Mouse (Mus musculus): Measurements from ENCODE around the gene Gimap9. TPM values are rescaled to one million over a fixed set of nuclear protein-coding genes. Genes with fewer than 3 reads are reported as not detected.
"Not testable (repeated sequence)": the region's sequence is repeated elsewhere in the genome, so short reads cannot be mapped to it uniquely, and the experiment has no call there.

Gimap9 gene
- polyA plus RNA-seq, 1 experiment, result 10.4 TPM

GRCm38 (mm10) chr6:48680421-48680820 is 4.5 kb downstream of the Gimap9 start:
- TF ChIP-seq POLR2A (IDR thresholded peaks at IDR 0.05; ENCODE audit: low read depth, low read length) (no peak), CTCF (IDR thresholded peaks at IDR 0.05; ENCODE audit: extremely low read depth, insufficient read depth, insufficient read length, insufficient replicate concordance) (no peak)

DNA sequence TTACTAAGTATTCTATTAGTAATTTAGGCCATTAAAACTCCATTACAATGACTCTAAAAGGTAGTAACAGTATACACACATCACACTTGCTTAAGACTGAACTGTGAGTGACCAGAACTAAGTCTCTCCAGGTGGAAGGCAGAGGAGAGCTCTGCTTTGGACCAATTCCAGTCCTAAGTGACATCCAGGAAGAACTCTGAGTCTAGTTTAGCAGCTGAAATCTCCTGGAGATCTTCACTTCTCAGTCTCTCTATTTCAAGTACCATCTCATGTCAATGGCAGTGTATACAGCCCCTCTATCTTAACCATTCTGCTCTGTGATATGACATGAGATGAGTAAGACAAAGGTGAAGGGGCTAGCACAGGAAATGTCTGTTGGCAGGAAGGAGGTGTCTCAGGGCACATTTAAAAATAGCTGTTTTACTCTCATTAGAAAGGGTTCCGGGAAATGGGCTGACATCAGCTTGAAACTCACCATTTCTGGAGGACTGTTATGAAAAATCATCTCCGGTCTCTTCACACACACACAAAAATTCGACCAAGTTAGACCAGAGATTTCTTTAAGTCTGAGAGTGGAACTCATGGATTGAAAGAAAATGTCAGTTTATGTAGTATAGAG is 5.7 kb downstream of the Gimap9 start:
- H3K27ac ChIP-seq (ENCODE audit: insufficient read depth, low read length), result peak overlapping the region; percentile 83
- no peak for DNase-seq (ENCODE audit: low read depth in 1 of 2, low spot score in 2 of 2)
- TF ChIP-seq POLR2A (IDR thresholded peaks at IDR 0.05; ENCODE audit: low read depth, low read length), result no peak
- TF ChIP-seq CTCF (IDR thresholded peaks at IDR 0.05; ENCODE audit: extremely low read depth, insufficient read depth, insufficient read length, insufficient replicate concordance), result no peak
- peaks cover 3% of the 10 kb centered on the region for H3K36me3 ChIP-seq (ENCODE audit: control insufficient read depth, insufficient read depth, low read length)
- H3K27me3 ChIP-seq (ENCODE audit: control insufficient read depth, insufficient read depth, low read length), result no peaks in the 10 kb centered on the region
- WGBS, result 5% methylated on average over 3 of the region's 3 CpGs
- H3K4me1 ChIP-seq (ENCODE audit: control insufficient read depth, insufficient read depth, insufficient read length), result peaks cover 25% of the 10 kb centered on the region
- H3K4me3 ChIP-seq (ENCODE audit: extremely low read depth, insufficient read depth, insufficient read length), result no peak overlapping the region

More at GRCm38 (mm10) chr6:48680421-48680820, 4.5 kb downstream of the Gimap9 start:
- peak overlapping the region; percentile 66; the same call in 1 of the 2 replicates for H3K27ac ChIP-seq (ENCODE audit: insufficient read depth, low read length)
- peaks cover 3% of the 10 kb centered on the region; the same call in 1 of the 2 replicates for H3K36me3 ChIP-seq (ENCODE audit: control insufficient read depth, insufficient read depth, low read length)
- WGBS, result 43% methylated on average over 5 of the region's 5 CpGs
- no peaks in the 10 kb centered on the region for H3K27me3 ChIP-seq (ENCODE audit: control insufficient read depth, insufficient read depth, low read length)
- no peak overlapping the region for H3K4me3 ChIP-seq (ENCODE audit: extremely low read depth, insufficient read depth, insufficient read length)
- peaks cover 22% of the 10 kb centered on the region for H3K4me1 ChIP-seq (ENCODE audit: control insufficient read depth, insufficient read depth, insufficient read length)
- no peak for DNase-seq (ENCODE audit: low read depth in 1 of 2, low spot score in 2 of 2)

GRCm38 (mm10) chr6:48682271-48682670 is 6.3 kb downstream of the Gimap9 start:
- H3K4me3 ChIP-seq (ENCODE audit: extremely low read depth, insufficient read depth, insufficient read length), result no peak overlapping the region
- peak overlapping the region; percentile 60 for H3K27ac ChIP-seq (ENCODE audit: insufficient read depth, low read length)
- no peaks in the 10 kb centered on the region for H3K27me3 ChIP-seq (ENCODE audit: control insufficient read depth, insufficient read depth, low read length)
- peaks cover 7% of the 10 kb centered on the region for H3K36me3 ChIP-seq (ENCODE audit: control insufficient read depth, insufficient read depth, low read length)
- no peak for DNase-seq (ENCODE audit: low read depth in 1 of 2, low spot score in 2 of 2)
- H3K4me1 ChIP-seq (ENCODE audit: control insufficient read depth, insufficient read depth, insufficient read length), result peaks cover 30% of the 10 kb centered on the region
- TF ChIP-seq CTCF (IDR thresholded peaks at IDR 0.05; ENCODE audit: extremely low read depth, insufficient read depth, insufficient read length, insufficient replicate concordance) (no peak), POLR2A (IDR thresholded peaks at IDR 0.05; ENCODE audit: low read depth, low read length) (no peak)
- 36% methylated on average over 4 of the region's 4 CpGs for WGBS

DNA sequence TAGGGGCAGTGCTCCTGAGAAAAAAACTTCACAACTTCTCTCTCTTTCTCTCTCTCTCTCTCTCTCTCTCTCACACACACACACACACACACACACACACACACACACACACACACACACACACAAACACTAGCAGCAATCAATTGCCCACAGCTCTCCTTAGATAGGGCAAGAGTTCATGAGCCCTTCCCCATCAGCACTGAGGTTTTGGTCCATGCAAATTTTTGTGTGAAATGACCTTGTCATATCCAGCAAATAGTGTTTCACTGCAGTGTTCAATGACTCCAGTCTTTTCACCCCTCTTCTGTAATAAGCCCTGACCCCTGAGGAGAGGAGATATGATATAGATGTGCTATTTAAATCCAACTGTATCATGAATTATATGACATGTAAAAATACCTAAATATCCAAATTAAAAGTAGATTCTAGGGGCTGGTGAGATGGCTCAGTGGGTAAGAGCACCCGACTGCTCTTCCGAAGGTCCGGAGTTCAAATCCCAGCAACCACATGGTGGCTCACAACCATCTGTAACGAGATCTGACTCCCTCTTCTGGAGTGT is 7.4 kb downstream of the Gimap9 start:
- H3K27ac ChIP-seq (ENCODE audit: insufficient read depth, low read length), result peak overlapping the region; percentile 40
- H3K27me3 ChIP-seq (ENCODE audit: control insufficient read depth, insufficient read depth, low read length); H3K4me3 ChIP-seq (ENCODE audit: extremely low read depth, insufficient read depth, insufficient read length); H3K36me3 ChIP-seq (ENCODE audit: control insufficient read depth, insufficient read depth, low read length); DNase-seq (ENCODE audit: low read depth in 1 of 2, low spot score in 2 of 2): not testable (repeated sequence)
- 85% methylated on average over 4 of the region's 4 CpGs for WGBS
- peaks cover 30% of the 10 kb centered on the region for H3K4me1 ChIP-seq (ENCODE audit: control insufficient read depth, insufficient read depth, insufficient read length)

GRCm38 (mm10) chr6:48684319-48684718 is 8.4 kb downstream of the Gimap9 start, which contains the start of gene Gimap4:
Gene Gimap4, plus strand, starts transcription at chr6:48684549.
- TF ChIP-seq CTCF (IDR thresholded peaks at IDR 0.05; ENCODE audit: extremely low read depth, insufficient read depth, insufficient read length, insufficient replicate concordance), result no peak
- peak; percentile 28; the same call in 1 of the 2 replicates for TF ChIP-seq POLR2A (IDR thresholded peaks at IDR 0.05; ENCODE audit: low read depth, low read length)
- Histone ChIP-seq H3K27ac (ENCODE audit: insufficient read depth, low read length) (peak within 1 kb of the TSS; percentile 94), H3K27me3 (ENCODE audit: control insufficient read depth, insufficient read depth, low read length) (no peaks in the 10 kb centered on the region), H3K4me3 (ENCODE audit: extremely low read depth, insufficient read depth, insufficient read length) (peak within 1 kb of the TSS; percentile 73), H3K4me1 (ENCODE audit: control insufficient read depth, insufficient read depth, insufficient read length) (peaks cover 25% of the 10 kb centered on the region), H3K36me3 (ENCODE audit: control insufficient read depth, insufficient read depth, low read length) (peaks cover 6% of the 10 kb centered on the region)
- no peak for DNase-seq (ENCODE audit: low read depth in 1 of 2, low spot score in 2 of 2)
- WGBS, result 28% methylated on average over 5 of the region's 5 CpGs

- peak overlapping the region; percentile 94 for H3K27ac ChIP-seq (ENCODE audit: insufficient read depth, low read length)
- H3K36me3 ChIP-seq (ENCODE audit: control insufficient read depth, insufficient read depth, low read length), result peaks cover 6% of the 10 kb centered on the region
- TF ChIP-seq CTCF (IDR thresholded peaks at IDR 0.05; ENCODE audit: extremely low read depth, insufficient read depth, insufficient read length, insufficient replicate concordance), result no peak
- TF ChIP-seq POLR2A (IDR thresholded peaks at IDR 0.05; ENCODE audit: low read depth, low read length), result 0 out of 2 replicates have a peak, but pooled peaks have one; percentile 0
- WGBS, result 44% methylated on average over 4 of the region's 4 CpGs
- peaks cover 21% of the 10 kb centered on the region for H3K4me1 ChIP-seq (ENCODE audit: control insufficient read depth, insufficient read depth, insufficient read length)
- H3K27me3 ChIP-seq (ENCODE audit: control insufficient read depth, insufficient read depth, low read length), result no peaks in the 10 kb centered on the region
- peak overlapping the region; percentile 73 for H3K4me3 ChIP-seq (ENCODE audit: extremely low read depth, insufficient read depth, insufficient read length)
- DNase-seq (ENCODE audit: low read depth in 1 of 2, low spot score in 2 of 2), result no peak
Measured at GRCm38 (mm10) chr6:48684806-48685205, 8.9 kb downstream of the Gimap9 start.

DNA sequence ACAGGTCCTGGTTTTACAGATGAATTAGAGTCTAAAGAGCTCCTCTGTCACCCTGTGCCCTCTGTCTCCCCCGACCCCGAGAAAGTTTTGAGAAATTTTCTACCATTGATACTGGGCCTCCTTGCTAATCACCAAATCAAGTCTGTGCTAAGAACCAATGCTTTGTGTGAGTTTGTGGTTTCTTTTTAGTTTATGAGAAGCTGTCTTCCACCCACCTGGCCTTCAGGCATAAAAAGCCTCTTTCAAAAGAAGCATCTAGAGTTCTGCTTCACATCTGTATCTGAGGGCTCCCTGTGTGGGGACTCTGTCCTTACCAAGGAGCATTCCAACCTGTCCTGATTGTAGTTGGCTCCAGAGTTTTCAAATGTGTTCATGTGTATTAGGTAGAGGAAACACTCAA is 9.3 kb downstream of the Gimap9 start:
- H3K27me3 ChIP-seq (ENCODE audit: control insufficient read depth, insufficient read depth, low read length), result no peaks in the 10 kb centered on the region
- peak overlapping the region; percentile 73 for H3K4me3 ChIP-seq (ENCODE audit: extremely low read depth, insufficient read depth, insufficient read length)
- DNase-seq (ENCODE audit: low read depth in 1 of 2, low spot score in 2 of 2), result no peak
- peaks cover 6% of the 10 kb centered on the region for H3K36me3 ChIP-seq (ENCODE audit: control insufficient read depth, insufficient read depth, low read length)
- H3K4me1 ChIP-seq (ENCODE audit: control insufficient read depth, insufficient read depth, insufficient read length), result peaks cover 21% of the 10 kb centered on the region
- no peak for TF ChIP-seq CTCF (IDR thresholded peaks at IDR 0.05; ENCODE audit: extremely low read depth, insufficient read depth, insufficient read length, insufficient replicate concordance)
- no peak for TF ChIP-seq POLR2A (IDR thresholded peaks at IDR 0.05; ENCODE audit: low read depth, low read length)
- WGBS, result 41% methylated on average over 2 of the region's 2 CpGs
- peak overlapping the region; percentile 94 for H3K27ac ChIP-seq (ENCODE audit: insufficient read depth, low read length)

Data from spleen, adult 2 months (tissue).